Mouse (Mus musculus) gonadal fat pad, adult 2 months (tissue): ENCODE results near the gene Izumo1. TPM values are rescaled to one million over a fixed set of nuclear protein-coding genes. Genes with fewer than 3 reads are reported as not detected.
"Not testable (repeated sequence)": the region's sequence is repeated elsewhere in the genome, so short reads cannot be mapped to it uniquely, and the experiment has no call there.

Experiments
- DNase-seq: peaks from one replicate; pipeline ENCODE4 v3.0.0-alpha.2; 2012; ENCODE audit warnings: low read depth
- polyA plus RNA-seq: library from polyadenylated mRNA; depleted of rRNA; stranded (reverse); fragments of >200 nt; gene quantifications from 2 replicates; pipeline ENCODE4 v1.2.3, GENCODE M21; 2012

The Izumo1 gene
- polyA plus RNA-seq, 1 experiment: 0.58 TPM

DNA sequence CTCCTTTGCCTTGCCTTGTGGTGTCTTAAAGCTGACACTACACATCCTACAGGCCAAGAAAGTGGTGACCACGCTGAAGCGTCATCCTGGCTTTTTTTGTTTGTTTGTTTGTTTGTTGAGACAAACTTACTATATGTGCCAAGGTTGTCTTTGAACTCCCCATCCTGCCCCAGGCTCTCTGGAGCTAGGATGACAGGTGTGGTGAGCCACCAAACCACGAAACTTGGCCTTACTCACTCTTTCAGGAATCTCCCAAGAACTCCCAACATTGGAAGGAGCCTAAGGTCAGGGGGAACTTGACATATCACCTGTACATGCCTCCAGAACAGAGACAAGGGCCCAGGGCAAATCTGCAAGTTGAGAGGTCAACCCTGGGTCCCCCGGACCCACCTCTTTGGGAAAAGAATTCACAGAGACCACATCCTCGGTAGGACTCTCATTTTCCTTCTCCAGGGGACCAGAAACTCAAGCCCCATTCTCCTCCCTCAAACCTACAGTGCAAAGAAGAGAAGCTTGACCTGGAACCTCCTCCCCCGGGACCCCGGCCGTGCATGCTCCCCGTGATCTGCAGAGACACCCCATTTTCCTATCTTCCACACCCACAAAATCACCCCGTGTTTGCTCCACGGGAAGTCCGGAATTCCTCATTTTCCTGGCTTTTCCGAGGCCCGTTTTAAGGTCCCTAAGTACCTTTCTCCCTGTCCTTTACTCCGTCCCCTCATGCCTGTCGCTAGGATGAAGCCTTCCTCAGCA is 21.1 kb downstream of the Izumo1 start:
- DNase-seq: no peak

DNA sequence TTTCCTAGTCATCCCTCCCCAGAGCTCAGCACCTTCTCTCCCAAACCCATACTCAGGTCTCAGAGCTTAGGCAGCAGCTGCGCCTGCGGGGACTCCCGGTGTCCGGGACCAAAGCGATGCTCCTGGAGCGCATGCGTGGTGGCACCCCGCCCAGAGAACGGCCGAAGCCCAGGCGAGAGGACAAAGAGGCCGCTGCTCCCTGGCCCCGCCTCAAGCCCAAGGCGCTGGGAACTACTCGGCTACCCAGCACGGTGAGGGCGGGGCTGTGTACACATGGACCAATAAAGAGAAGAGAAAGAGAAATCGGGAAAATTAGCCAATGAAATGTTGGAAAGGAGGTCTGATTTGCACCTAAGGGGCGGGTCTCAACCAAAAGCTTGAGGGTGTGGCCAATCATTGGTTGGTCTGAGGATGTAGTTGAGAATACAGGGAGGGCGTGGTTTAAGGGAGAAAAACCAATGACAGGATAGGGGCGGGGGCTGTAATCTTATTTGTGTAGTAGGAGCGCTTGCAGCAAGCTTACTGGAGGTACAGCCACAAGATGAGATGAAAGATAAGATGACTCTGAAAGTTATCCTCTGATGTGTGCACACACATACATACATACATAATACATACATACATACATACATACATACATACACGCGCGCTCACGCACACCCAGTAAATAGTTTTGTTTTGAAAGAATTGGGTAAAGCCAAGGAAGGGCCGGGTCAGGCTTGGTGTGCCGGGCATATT is 22.0 kb downstream of the Izumo1 start:
- DNase-seq: peak; percentile 95

DNA sequence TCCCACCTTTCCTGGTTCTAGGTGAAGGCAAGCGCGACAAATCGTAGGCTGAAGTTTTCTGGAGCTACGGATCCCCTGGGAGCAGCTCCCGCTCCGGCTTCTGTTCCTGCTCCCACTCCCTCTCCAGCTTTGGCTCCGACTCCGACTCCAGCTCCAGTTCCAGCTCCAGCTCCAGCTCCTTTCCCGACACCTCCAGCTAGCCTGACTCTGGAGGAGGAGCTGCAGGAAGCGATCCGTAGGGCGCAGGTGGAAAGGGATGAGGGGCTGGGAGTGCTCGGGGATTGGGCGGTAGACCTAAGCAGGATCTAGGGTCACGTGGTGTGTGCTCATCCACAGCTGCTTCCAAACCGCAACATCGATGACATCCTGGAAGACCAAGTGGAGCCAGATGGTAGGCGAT is 22.6 kb downstream of the Izumo1 start:
- DNase-seq: no peak

GRCm38 (mm10) chr7:45644872-45645590 is 23.4 kb downstream of the Izumo1 start:
- DNase-seq: no peak

- DNase-seq: no peak
Observed at GRCm38 (mm10) chr7:45645591-45645971, 24.0 kb downstream of the Izumo1 start.

- DNase-seq: no peak
Observed at GRCm38 (mm10) chr7:45646671-45647070, 25.1 kb downstream of the Izumo1 start.

DNA sequence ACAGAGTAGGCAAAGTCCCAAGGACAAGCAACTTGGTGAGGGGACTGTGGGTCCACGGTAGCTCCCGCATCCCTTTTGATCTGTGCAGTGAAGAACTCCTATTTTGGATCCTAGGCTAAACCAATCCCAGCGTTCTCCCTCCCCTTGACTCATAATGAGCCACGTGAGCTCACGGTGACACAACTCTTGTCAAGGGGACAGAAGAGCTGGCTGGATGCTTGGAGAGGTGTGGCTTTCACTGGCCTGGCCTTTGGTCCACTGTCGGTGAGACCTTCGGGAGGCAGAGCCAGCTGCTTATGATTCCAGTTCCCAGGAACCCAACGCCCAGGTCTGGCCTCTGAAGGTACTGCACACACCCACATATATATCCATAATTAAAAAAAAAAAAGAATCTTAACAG is 27.7 kb downstream of the Izumo1 start:
- no peak for DNase-seq

DNA sequence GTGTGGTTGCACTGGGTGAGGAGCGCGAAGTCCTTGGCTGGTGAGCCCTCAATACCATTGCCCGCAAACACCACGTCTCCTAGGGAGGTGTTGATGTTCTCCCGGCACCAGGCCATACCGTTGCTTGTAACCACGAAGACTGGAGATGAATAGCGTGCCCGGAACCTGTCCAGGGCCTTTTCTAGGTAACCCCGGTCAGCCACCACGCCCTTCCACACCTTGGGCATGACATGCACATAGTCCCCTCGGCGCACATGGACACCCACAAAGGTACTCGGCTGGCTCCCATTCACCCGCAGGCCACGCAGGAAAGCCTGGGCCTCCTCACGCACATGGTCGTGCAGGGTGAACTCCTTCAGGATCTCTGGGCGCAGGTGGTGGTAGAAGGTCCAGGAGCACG is 28.9 kb downstream of the Izumo1 start:
- not testable (repeated sequence) for DNase-seq

- no peak for DNase-seq
Observed at GRCm38 (mm10) chr7:45654424-45655047, 32.9 kb downstream of the Izumo1 start.

DNA sequence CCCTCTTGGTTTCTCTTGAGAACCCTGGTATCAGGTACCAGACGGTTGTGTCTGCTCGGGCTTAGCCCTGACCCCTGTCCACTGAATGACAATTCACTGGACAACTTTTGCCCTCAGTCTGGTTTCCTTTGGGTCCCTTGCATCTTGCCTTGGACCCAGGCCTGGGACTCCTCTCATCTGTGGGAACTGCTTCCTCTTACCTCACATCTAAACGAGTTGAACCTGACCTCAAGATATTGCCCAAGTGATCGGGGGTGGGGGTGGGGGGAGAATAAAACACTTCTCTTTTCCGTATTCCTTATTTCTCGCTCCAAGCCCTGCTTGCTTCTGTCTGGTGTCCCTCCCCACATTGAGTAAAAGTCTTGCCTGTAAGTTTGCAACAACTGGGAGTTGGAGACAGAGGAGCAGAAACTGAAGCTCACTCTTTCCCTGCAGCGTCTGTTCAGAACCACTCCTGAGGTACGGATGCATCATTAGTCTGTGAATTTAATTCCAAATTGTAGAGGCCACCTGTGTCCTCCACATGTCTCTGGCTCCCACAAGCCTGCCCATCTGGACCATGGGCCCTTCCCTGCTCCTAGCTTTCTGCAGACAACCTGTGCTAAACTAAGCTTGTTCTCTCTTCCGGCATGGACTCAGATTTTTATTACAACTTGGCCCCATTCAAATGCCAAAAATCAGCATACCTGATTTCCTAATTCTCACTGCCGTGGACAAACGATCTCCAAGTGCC is 39.3 kb downstream of the Izumo1 start:
- DNase-seq: no peak

DNA sequence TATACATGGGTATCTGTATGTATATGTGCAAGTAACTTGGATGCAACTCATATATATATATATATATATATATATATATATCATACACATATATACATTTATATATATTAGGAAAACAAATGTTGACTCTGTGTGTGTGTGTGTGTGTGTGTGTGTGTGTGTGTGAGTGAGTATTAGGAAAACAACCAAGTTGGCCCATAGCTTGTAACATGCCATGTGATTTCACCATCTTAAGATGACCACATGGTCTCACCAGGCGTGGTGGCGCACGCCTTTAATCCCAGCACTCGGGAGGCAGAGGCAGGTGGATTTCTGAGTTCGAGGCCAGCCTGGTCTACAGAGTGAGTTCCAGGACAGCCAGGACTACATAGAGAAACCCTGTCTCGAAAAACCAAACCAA is 40.1 kb downstream of the Izumo1 start:
- not testable (repeated sequence) for DNase-seq

GRCm38 (mm10) chr7:45665303-45666138 is 43.9 kb downstream of the Izumo1 start:
- DNase-seq: no peak

- no peak for DNase-seq
Observed at GRCm38 (mm10) chr7:45666161-45666560, 44.5 kb downstream of the Izumo1 start, which contains the start of gene Fut2. Gene Fut2, minus strand, starts transcription at chr7:45666394.

GRCm38 (mm10) chr7:45667761-45668160 is 46.1 kb downstream of the Izumo1 start:
- no peak for DNase-seq

DNA sequence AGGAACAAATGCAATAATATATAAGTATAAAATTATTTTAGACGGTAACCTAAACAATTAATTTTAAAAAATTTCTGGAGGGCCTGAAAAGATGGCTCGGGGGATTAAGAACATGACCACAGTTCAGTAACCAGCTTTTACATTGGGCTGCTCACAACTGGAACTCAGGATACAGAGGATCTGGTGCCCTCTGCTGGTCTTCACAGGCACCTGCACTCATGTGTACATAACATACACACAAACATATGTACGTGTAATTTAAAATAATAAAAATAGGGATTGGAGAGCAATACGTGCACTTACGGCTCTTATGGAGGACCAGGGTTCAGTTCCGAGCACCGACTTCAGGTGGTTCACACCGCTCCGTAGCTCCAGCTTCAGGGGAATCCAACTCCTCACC is 47.3 kb downstream of the Izumo1 start:
- no peak for DNase-seq

DNA sequence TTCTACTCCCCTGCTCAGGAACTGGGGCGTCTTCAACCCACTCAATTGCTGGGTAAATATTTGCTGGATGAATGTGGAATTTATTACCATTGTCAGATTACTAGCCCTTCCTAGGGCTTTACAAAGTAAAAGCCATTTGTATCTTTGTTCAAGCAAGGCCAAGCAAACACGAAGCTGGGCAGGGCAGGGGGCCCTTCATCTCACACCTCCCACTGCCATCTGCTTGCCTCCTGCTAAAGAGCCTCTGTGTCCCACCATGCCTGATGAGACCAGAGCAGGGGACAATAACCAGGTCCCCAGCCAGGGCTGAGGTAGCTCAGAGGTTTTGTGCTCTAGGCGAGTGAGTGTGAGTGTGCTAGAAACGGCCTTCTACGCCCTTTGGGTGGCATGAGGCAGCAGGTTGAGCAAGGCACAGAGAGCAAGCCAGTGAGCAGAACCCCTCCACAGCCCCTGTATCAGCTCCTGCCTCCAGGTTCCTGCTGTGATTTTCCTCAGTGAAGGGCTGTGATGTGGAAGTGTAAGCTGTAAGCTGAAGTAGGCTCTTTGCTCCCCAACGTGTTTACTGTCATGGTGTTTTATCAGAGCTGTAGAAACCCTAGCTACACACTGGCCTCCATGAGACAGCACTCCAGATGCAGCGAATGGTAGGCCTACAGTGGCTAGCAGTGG is 56.1 kb downstream of the Izumo1 start:
- DNase-seq: no peak
